Mouse (Mus musculus) megakaryocyte, adult 5-6 weeks (primary cell): ENCODE measurements around the gene Rapgef5. TPM values are rescaled to one million over a fixed set of nuclear protein-coding genes. Genes with fewer than 3 reads are reported as not detected.

ENCODE experiments used
- ATAC-seq: 2 replicates; pipeline ENCODE4 v1.8.0; 2016; ENCODE audit warnings: mild to moderate bottlenecking, inconsistent platforms; ENCODE audit not compliant: poor library complexity, severe bottlenecking
- total RNA-seq, 2 experiments: library from RNA; stranded (forward) in 1 of 2; stranded (reverse) in 1 of 2; fragments of 153-499, 151-499 nt in 1 of 2; fragments of 221-1000, 200-1000 nt in 1 of 2; gene quantifications; 2 replicates each; pipeline versions ENCODE4 v1.2.3 to v1.2.4; 2015 to 2017

Gene Rapgef5
- total RNA-seq, 2 experiments from 2014 or later = 0.44 to 0.45 TPM

DNA sequence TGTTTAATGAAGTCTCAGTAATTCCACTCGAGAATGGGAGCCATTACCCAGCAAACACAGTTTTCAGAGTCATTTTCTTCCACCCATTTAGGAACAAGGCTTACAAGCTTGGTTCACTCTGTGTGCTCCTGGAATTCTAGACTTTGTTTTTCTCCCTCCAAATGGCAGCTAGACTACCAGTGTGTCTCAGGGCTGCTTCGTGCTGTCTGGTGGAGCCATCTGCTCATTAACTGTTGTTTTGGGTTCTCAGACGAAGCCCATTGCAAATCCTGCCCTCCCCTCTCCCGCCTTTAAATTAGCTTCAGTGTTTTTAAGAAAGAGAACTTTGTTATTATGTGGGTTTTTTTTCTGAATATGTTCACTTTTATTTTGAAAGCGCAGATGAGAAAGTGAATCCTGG, 148.4 kb downstream of the Rapgef5 start:
- ATAC-seq = no peak

DNA sequence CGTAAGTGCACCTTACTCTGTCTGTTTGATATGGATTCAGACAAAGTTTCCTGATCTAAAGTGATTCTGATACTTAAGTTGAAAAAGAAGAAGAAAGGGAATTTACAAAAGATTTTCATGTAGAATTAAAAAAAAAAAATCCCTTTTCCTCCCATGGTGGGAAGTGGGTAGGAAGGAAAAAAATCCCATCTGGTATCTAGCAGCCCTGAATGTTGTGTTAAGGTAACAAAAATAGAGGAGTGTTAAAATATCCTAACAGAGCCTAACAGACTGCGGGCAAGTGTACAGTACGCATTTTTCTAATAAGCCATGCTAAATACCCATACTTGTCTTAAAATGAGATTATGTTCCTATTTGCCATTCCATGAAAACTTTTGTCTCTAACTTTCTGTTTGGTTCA, 150.1 kb downstream of the Rapgef5 start:
- no peak for ATAC-seq

DNA sequence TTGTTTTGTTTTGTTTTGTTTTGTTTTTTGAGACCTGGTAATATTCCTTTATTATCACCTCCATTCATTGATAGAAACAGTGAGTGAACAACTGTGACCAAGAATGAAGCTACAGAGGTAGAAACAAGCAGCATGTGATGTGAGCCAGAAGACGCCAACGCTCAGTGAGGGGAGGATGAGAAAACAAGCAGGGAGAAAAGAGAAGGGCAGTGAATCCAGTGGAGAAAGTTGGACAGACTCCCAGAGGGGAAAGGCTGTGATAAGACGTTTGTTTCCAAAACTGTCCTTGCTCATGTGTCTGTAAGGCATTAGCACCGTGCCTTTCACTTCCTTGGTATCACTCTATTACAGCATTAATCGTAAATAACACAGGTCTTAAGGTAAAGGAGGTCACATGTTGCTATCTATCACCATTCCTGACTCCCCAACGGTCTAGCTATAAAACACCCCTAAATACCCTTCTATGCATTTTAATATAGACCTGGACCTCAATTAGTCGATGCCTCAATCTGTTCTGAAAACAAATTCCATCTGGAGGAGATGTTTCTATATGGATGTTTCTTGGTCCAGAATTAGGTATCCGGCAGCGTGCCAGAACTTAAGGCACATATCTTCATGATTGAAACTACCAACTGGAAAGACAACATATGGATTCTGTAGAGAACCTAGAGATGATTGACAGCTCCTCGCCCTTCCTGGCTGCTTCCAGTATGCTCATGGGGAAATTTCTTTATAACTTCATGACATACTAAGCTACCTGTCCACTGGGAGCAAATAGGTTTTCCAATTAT, 153.5 kb downstream of the Rapgef5 start:
- ATAC-seq = no peak

DNA sequence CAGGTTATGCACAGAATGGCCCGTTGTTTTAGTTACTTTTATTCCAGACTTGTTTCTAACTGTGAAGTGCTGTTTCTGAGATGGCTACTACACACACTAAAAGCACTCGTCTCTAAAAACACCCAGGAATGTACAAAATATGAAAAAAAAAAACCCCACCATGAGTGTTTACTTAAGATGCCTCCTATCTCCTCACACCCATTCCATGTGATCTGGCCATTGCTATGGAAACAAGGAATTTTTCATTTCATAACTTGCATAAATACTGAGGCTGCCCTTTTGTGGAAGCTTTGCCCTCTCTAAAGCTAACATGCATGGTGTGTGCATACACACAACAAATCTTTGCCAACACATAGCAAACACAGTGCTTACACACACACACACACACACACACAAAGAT, 156.9 kb downstream of the Rapgef5 start:
- no peak for ATAC-seq

DNA sequence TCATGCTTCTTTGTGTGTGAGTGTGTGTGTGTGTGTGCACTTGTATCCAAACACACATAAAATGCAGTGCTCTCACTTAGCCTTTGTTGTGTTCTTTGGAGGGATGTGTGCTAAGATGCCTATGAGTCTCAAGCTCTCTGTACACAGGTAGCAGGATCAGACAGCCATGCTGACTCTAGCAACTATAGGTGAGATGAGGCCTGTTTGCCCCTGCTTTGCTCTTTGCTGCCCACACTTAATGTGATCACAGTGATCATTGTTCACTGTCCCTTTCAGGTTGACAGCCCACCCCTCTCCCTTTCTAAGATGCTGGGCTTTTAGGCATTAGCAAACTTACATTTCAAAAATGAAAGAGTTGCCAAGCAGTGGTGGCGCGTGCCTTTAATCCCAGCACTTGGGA, 158.2 kb downstream of the Rapgef5 start:
- ATAC-seq = no peak

DNA sequence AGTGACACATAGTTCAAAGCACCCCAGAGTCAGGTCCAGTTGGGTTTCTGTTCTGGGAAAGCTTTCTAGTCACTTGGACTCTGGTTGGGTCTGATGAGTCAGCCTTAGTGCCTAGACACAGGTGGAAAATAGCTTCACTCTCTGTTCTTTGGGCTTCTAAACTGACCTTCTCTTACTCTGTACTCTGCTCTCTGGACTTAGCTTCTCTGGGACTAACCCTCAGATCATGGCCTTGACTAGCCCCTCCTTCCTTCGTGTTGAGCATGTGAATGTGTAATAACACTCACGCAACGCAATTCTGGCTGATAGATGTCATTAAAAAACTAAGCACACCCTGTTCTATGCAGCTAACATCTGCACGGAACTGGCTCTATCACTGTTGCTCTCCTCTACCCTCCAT, 160.0 kb downstream of the Rapgef5 start:
- no peak for ATAC-seq

DNA sequence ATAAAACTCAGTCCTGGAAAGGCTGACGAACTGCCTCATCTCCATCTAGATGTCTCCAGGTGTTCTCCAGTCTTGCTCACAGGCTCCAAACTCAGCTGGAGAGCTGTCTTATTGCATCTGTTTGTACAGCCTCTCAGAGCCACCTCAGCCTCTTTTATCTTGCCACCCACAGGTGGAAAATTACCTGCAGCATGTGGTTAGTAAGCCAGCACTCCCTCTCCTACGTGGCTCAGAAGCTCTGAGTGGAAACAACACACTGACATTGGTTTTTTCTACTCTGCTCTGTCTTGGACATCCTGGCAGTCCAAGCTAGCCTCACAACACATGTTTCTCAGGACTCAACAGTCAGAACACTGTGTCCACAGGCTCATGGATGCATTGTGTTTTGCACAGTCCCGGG, 162.6 kb downstream of the Rapgef5 start:
- no peak for ATAC-seq

DNA sequence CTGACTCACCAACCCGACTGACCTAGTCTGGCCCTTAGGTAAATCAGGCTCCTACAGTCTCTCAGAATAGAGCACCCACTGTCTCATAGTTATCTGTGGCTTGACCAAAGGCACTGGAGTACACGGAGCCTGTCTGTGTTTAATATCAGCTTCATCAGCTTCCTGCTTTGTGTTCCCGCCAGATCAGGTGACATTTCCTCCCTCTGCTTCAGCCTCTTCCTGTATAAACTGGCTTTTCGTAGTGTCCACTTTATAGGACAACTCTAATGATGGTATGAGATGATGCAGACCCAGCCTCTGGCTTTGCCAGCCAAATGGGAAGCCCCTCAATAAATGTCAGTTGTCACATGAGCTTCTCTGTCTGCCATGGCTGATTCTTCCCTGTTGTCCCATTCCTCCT, 163.5 kb downstream of the Rapgef5 start:
- no peak for ATAC-seq

DNA sequence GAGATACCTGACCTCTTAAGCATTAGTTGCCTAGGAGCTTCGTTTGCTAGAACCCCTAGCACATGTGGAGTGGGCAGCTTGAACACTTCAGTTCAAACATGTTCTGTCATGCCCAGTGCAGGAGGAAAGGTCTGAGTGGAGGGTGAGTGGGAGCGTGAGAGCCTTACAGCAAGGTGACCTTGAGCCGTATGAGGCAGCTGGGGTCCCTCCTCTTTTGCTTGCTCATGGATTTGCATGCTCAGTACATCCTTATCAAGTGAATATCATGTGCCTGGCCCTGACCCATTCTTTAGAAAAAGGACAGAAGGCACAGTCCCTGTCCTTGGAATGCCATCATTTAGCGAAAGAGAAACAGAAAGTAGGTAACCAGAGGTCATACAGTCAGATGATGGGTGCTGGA, 165.0 kb downstream of the Rapgef5 start:
- ATAC-seq = no peak

DNA sequence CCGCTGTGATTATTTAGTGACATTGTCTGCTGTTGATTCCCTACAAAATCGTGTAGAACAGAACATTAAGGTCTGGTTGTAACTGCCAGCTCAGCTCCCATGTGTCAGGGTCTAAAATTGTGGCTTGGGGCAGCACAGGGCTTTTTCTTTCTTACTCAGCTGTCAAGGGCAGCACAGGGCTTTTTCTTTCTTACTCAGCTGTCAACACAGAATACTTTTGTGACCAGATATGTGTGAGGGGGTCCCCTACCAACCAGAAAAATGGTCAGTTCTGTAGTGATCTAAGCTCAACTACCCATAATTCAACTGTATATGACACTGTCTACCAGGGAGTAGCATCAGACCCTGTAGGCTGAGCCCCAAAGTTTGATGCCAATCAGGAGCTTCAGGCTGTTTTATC, 167.1 kb downstream of the Rapgef5 start:
- ATAC-seq = no peak

DNA sequence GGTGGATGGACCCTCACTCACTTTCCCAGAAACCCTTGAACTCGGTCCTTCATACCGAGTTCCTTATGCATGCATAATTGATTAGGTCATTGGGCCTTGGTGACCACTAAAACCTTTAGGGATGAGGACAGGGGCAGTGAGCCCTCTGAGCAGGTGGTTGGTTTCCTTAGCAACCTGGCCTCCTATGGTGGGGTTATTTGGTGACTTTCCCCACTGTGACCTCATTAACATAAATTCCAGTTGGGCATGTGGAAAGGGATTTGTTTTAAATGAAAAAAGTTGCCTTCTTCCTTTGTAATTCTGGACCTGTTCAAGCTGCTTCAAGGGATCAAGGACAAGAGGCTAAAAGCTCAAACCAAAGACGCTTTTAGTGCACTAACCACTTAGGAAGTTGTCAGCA, 167.7 kb downstream of the Rapgef5 start:
- no peak for ATAC-seq

DNA sequence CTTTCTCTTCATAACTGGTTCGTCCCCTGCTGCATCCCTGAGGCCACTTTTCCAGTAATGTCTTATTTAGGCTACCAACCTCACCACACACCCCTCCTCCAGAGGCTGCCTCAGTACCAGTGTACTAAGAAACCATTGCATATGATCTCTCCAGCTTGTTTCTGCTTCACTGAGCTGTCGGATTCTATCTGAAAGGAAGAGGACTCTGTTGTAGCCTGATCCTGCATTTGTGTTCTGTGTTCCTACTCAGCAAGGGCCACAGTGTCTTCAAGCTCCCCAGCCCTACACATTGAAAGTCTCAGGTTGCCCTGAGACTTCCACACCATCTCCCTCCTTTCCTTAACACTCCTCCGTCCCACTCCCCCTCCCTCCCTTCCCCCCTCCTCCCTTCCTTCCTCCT, 168.5 kb downstream of the Rapgef5 start:
- no peak for ATAC-seq

DNA sequence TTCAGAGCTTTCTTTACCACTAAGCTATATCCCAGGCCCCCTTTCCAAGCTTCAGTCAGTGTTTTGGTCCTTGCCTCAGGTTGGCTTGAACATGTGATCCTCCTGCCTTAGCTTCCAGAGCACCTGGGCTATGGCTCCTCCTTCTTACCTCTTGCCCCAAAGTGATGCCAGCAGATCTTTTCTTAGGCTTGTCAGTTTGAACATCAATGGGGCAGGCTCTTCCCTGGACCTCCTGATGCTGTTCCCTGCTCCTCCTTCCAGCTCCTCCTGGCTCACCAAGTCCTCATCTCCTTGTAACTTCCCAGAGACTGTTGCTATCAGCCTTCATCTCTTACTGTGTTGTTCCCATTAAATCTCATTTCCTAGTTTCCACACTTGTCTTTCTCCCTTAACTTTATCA, 169.1 kb downstream of the Rapgef5 start:
- ATAC-seq = no peak

DNA sequence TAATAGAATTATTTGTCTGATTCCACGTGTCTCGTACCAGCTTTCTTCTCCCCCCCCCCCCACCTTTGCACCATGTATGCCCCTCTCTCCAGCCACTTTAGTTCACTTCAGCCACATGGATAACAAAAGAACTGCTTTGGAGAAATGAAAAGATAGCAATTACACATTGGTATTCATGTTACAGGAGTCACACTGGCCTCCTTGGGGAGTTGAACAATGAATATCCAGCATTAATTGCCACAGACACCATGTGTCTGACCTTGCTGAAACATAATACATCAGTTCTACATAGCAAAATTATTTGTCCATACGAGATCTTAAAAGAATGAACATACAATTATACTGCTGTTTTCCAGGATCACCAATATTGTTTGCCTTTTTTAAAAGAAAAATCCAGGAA, 170.5 kb downstream of the Rapgef5 start:
- no peak for ATAC-seq

DNA sequence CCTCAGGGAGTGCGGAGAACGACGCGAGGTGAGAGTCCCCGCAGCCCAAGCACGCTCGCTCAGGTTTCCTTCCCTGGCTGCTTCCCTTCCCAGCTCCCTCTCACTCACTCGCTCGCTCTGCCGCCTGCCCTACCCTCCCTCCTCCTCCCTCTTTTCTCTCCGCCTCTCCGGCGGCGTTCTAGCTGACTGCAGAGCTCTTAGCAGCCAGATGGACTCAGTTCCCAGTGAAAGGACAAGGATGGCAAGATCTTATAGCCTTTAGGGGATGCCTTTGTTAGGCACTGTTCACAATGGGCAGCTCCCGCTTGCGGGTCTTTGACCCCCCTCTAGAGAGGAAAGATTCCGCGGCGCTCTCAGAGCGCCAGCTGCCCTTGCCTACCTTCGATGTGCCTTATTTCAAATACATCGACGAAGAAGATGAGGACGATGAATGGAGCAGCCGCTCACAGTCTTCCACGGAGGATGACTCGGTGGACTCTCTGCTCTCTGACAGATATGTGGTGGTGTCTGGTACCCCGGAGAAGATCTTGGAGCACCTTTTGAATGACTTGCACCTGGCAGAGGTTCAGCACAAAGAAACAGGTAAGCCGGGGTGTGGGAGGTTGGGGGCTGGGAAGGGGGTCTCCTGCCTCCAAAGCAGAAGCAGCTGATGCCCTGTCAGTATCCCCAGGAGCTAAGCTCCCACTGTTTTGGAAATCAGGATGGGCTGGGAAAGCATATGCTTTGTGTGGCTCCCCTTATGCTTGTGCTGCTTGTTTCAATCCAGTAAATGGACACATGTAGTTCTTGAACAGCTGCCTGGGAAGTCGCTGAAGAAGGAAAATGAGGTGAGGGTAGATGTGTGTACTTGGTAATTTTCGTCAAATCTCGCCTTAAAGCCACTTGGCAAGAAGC, 172.6 kb downstream of the Rapgef5 start:
- no peak for ATAC-seq

DNA sequence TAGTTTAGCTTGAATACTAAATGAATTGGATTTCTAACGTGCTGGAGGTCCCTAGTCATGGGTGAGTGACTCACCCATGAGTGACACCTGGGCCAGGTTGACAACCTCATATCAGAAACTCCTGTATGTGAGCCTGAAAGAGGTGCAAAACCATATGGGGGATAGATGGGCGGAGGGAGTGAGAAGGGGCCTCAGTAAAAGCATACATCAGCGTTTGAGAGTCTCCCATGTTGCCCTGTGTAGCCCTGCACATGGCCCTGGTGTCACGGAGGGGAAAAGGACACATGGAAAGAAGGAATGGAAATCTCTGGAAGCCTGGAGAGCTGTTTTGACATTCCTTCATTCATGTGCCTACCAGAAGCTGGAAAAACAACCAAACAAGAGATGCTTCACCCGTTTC, 175.1 kb downstream of the Rapgef5 start:
- ATAC-seq = no peak

DNA sequence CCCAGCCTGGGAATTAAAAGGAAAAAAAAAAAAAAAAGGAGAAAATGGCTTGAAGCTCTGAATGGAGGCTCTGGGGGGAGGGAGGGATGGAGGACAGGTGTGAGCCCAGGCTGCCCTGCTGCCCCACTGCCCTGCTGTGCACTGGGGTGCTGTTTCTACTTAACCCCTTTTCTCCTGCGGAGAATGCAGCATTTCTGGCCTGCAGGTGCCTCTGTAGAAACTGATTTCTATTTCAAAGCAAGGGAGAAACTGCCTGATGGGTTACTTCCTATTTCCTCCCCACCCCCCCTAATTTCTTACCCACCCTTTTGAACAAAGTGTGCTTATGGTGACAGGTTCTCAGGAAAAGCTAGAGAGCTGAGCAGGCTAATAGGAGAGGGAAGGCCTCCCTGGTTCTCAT, 176.5 kb downstream of the Rapgef5 start:
- ATAC-seq = no peak

DNA sequence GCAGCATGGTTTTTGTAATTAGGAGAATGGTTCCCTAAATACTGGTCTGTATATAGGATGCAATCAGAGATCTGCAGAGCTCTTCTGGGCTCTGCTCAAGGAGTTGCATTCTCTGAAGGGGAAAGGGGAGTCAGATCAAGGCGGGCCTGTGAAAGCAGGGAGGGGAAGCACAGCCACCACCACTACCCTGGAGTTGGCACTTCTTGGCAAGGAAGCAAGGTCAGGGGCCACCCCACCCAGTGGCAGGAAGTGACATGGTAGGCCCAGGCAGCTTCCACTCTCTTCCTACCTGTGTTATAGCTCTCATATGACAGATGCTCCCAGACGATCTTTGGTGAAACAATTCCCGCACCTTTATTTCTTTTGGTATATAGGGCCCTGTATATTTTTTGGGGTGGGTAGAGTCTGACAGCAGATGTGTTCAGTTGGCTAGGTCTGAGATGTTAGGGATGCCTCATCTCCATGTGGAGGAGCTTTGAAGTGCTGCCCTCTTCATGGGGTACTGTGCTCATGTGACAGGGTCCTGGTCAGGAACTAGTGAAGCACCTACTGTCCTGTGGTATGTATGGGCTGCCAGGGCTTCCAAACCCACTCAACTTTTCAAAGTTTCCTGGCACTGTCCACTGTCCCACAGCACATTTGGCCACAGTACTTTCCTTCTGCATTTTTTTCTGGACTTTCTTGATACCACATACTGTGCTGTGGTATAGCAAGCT, 183.8 kb downstream of the Rapgef5 start:
- peak; percentile 63 for ATAC-seq

DNA sequence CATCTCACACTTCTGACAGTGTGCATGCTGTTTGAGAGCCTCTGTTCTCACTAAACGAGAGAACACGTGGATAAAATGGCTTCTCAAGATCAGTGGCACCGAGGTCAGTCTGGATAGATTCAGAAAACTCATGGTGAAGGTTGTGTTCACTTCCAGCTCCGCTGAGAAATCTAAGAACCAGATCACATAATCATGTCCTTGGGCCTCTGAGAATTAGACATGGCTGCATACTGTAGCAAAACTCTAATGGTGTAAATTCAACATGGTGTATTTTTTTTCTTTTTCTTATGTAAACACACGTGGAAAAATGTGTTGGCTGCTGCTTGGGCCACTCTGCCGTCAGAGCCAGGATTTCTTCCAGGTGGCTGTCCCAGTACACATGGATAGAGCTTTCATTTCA, 184.6 kb downstream of the Rapgef5 start:
- ATAC-seq = no peak

DNA sequence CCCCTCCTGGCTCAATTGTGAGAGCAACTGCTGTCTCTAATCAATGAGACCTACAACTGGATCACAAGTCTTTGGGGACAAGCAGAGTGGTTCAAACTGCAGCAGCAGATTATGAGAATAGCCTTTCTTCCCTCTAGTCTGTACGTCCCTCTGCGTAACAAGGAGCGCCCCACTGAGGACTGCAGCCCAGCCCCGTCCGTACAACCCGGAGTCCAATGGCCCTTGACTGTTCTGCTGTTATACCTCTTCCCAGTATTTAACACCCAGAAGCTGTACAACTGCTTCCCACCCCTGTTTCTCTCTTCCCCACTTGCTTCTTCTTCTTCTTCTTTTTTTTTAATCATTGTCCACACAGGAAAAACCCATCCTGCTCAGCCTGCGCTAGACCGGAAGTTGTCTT, 186.0 kb downstream of the Rapgef5 start:
- no peak for ATAC-seq

DNA sequence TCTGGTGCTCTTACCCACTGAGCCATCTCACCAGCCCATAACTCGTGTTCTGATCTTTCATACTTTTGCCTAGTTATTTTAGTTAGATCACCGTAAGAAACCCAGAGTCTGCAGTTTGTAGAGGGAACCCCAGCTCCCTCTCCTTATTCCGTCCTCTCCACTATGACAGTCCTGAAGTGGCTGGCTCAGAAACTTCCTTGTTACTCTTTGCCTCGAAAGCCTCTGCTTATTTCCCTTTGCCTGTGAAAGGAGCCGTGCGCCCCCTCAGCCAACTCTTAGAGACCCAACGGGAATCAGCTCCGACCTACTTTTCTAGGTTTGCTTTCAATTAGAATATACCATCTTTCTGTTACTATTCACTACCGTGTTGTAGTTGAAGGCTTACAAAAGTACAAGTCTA, 186.6 kb downstream of the Rapgef5 start:
- no peak for ATAC-seq

DNA sequence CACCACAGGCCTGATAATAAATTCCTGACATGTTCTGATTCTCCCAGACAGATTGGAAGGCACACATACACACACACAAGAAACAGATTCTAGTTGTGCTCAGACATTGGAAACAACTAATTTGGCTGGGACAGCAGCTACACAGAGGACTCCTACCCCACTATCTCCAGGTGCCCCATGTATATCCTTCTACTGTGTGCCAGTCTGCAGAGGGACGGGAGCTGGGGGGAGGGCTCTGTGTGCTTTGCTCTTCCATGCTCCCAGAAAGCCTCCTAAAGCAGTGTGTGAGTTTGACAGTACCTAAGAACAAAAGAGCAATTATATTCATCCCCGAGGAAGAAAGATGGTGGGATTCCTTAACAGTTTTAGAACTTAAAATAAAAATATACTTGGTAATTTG, 187.1 kb downstream of the Rapgef5 start:
- no peak for ATAC-seq
